Mouse (Mus musculus) heart, adult 11 months (tissue): ENCODE results near the gene Rab5b.
A peak's percentile ranks its signal among the peaks of the same experiment; 100 is the strongest.
"Not testable (repeated sequence)": the region's sequence is repeated elsewhere in the genome, so short reads cannot be mapped to it uniquely, and the experiment has no call there.

ENCODE experiments used
- DNase-seq: peaks from one replicate; pipeline ENCODE4 v3.0.0; 2022

The Rab5b gene

DNA sequence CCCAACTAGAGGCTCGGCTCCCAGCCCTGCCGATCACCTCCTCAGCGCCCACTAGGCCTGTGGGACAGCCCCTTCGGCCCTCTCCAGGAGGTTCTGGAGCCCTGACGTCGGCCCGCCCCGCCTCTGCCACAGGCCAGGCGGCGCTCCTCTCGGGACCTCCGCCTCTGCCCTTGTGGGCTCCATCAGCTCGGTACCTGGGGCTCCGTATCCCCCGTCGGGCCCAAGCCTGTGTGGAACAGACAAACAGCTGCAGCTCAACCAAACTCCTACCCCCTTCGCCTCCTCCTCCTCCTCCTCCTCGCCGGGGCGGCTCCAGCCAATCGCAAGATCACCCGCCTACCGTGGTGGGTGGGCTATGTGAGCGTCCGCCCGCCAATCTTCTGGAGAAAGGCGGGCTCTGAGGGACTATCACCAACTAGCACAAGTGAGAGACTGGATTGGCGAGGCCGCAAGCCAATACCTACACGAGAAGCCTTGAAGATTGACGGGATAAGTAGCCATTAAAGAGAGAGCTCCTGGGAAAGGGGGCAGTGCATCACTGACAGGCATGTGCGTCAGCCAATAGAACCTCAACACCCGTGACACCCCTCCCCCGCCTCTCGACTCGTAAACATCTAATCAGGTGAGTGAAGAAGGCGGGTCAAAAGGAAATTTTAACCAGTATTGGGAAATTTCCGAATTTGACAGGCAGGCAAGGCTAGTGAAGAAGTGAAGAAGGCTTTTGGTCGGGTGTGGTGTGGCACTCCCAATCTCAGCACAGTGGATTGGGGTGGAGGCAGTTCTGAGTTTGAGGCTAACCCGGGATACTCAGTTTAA lies at the start of gene Rab5b:
Gene Rab5b, minus strand, starts transcription at position 273 of the 816 bp plus-strand sequence.
- DNase-seq = peak; percentile 100

GRCm38 (mm10) chr10:128744680-128745601 lies 48.9 kb upstream of the Rab5b start, which contains the start of gene Dgka:
TSS of gene Dgka (minus strand) at chr10:128744855.
- DNase-seq = peak; percentile 93

- no peak for DNase-seq
Measured at GRCm38 (mm10) chr10:128744211-128744610, 48.1 kb upstream of the Rab5b start.

GRCm38 (mm10) chr10:128743791-128744191 lies 47.7 kb upstream of the Rab5b start:
- DNase-seq = peak; percentile 98

DNA sequence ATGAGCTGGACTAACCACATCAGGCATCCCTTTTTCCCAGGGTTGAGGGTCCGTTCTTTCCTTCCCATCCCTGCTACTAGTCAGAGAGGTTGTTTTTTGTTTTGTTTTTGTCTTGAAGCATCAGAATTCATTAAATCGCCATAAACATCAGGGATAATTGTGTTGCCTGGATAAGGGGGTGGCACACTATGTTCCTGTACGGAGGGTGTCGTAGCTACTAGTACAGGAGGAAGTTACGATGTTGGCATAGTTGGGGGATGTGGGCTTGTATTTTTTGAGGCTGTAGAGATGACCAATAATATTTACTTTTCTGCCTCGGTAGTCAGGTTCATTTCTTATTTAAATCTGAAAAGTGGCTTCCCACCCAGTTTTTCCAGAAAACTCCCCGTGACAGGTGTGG lies 47.2 kb upstream of the Rab5b start:
- DNase-seq = no peak

- no peak for DNase-seq
Measured at GRCm38 (mm10) chr10:128742616-128743015, 46.6 kb upstream of the Rab5b start.

GRCm38 (mm10) chr10:128740296-128740695 lies 44.2 kb upstream of the Rab5b start:
- no peak for DNase-seq

GRCm38 (mm10) chr10:128737435-128737834 lies 41.4 kb upstream of the Rab5b start:
- no peak for DNase-seq

DNA sequence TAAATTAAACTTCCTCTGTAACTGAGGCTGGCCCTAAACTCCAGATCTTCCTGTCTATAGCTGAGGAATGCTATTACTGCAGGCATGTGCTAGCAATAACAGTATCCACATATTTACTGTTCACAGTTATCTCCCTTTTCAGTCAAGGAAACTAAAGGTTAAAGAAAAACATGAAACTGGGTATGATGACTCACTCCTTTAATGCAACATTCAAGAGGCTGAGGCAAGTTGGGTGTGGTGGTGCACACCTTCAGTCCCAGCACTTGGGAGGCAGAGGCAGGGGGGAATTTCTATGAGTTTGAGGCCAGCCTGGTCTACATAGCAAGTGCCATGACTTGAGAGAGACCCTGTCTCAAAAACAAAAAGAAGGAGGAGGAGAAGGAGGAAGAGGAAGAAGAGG lies 35.9 kb upstream of the Rab5b start:
- no peak for DNase-seq

DNA sequence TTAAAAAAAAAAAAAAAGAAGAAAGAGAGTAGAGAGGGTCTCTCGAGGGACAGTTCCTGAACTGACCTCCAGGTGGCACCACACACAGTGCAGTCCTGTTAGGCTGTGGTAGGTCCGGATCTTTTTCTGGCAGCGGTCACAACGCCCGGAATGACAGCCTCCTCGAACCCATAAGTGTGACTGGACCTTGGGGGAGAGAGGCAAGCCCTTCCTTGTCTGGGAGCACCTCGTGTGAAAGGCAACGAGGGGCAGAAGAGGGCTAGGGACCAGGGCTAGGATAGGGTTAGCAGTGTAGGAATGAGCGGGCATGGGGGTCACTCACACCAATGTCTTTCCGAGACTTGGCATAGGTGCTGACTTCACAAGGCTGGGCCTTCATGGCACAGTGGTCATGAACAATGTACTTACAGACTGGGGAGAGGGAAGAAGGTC lies 35.0 kb upstream of the Rab5b start:
- peak; percentile 95 for DNase-seq

DNA sequence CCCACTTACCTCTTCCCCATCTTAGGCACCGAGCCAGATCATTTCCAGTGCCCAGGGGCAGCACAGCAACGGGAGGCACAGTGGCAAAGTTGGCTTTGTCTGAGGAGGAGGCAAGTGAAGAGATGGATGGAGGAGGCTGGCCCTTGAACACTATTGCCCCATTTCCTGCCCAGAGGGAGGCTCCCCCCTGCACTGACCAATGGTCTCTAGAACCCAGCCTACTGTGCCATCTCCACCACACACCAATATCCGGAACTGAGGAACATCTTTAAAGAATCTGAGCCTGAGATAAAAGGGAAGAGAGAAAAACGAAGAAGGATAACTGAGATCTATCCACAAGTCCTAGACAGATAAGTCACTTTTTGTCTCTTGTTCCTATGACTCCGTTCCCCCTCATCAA lies 32.0 kb upstream of the Rab5b start:
- no peak for DNase-seq

DNA sequence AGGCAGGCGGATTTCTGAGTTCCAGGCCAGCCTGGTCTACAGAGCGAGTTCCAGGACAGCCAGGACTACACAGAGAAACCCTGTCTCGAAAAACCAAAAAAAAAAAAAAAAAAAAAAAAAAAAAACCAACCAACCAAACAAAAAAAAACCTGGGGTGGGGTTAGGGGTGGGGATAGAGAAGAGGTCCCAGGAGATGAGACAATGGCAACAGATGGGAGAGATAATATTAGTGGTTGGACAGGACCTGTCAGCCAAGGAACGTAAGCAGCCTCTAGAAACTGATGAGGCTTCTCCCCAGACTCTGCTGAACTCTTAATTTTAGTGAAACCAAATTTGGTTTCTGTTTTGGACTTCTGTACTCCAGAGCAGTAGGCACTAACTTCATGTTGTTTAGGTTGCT lies 29.4 kb upstream of the Rab5b start:
- not testable (repeated sequence) for DNase-seq

DNA sequence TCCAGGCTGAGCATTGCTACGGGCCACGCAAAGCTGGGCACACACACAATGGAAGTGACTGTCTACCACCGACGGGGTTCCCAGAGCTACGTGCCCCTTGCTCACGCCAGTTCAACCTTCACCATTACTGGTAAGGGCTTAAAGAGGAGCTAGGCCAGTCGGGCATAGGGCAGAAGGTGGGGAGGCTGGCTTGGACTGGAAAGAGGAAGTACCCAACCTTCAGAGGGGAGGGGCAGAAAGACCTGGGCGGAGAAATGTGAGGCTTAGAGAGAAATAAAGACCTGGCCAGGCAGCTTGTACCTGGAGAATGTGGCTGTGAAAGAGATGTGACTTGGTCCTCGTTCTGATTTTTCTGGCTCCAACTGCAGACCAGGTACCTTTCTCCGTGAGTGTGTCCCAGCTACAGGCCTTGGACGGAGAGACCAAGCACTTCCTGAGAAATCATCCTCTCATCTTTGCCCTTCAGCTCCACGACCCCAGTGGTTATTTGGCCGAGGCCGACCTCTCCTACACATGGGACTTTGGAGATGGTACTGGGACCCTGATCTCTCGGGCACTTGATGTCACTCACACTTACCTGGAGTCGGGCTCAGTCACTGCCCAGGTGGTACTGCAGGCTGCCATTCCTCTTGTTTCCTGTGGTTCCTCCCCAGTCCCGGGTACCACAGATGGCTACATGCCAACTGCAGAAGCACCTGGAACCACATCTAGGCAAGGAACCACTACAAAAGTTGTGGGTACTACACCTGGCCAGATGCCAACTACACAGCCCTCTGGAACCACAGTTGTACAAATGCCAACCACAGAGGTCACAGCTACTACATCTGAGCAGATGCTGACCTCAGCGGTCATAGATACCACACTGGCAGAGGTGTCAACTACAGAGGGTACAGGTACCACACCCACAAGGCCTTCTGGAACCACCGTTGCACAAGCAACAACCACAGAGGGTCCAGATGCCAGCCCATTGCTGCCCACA lies 19.8 kb upstream of the Rab5b start:
- DNase-seq = no peak

DNA sequence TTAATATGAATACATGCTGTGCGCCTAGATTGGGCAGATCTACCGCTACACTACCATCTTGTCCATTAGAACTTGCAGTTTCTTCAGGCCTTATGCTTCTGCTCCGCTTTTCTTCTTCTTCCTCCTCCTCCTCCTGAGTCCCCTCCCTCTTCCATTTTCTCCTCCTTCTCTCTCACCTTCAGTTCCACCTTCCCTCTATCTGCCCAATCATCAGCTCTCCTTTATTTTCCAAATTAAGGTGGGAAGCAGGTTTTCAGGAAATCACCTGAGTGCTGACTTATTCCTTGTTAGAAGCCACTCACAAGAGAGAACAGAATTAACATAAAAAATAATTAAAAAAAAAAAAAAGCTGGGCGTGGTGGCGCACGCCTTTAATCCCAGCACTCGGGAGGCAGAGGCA lies 15.3 kb upstream of the Rab5b start:
- not testable (repeated sequence) for DNase-seq

DNA sequence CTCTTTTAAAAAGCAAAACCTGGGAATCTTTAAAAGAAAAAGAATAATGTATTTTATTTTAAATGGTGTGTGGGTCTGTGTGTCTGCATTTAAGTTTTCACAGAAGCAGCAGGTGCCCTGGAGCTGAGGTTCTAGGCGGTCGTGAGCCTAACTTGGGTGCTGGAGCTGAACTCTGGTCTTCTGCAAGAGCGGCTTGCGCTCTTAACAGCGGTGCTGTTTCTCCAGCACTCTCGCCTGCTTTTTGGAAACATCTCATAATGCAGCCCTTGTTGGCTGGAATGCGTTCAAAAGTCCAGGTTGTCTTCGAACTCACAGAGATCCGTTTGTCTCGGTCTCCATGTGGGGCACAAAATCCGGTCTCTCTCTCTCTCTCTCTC lies 9.2 kb upstream of the Rab5b start:
- no peak for DNase-seq

GRCm38 (mm10) chr10:128704491-128705316 lies 8.6 kb upstream of the Rab5b start, which contains the start of gene Cdk2:
TSS of gene Cdk2 (minus strand) at chr10:128705031.
- DNase-seq = peak; percentile 99

DNA sequence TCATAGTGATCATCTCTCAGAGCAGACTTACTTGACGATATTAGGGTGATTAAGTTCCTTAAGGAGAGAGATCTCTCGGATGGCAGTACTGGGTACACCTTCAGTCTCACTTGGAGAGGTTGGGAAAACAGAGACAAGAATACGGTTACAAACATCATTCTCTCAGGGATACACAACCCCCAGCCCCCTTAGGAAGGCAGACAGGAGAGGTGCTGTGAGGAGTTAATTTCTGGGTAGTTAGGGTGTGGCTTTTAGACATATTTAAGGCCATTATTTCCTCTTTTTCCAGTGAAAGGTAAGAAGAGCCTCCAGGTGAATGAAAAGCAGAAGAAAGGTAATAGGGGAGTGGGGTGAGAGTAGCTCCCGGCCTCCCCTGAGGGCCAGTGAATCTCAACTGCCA lies 7.8 kb upstream of the Rab5b start, which contains the start of gene Pmel:
Gene Pmel, plus strand, starts transcription at position 301 of the 400 bp plus-strand sequence.
- no peak for DNase-seq

- DNase-seq = no peak
Measured at GRCm38 (mm10) chr10:128702328-128703007, 6.4 kb upstream of the Rab5b start.

GRCm38 (mm10) chr10:128700712-128701111 lies 4.6 kb upstream of the Rab5b start:
- no peak for DNase-seq

- DNase-seq = peak; percentile 91
Measured at GRCm38 (mm10) chr10:128699611-128700010, 3.5 kb upstream of the Rab5b start.

DNA sequence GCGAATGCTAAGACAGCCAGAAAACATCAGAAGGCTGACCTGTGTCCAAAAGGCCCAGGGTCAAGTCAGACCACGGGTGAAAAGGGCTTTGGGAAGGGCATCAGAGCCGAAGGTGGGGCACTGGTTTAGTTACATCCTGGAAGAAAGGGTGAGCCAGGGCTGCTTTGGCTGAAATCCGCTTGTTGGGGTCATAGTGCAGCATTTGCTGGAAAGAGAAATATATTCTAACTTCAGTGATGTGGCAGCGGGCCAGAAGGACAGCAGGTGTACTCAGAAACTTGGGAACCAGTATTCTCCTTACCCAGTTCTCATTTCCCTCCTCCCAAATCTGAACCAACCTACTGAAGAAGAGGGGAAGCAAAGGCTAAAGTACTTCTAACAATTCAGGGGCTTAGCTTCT lies 2.9 kb upstream of the Rab5b start:
- DNase-seq = peak; percentile 89
